Mouse (Mus musculus): ENCODE results near the gene Hunk. TPM values are rescaled to one million over a fixed set of nuclear protein-coding genes. Genes with fewer than 3 reads are reported as not detected.

The Hunk gene
- total RNA-seq, 2 experiments from 2014 or later: 6.0 to 6.1 TPM

Other genes starting within 250 kb of the Hunk start
- 10 to 100 TPM in 1 of 2 experiments, 1 to 10 TPM in 1; 9.7 to 11.0 TPM for gene Tiam1, start 242.2 kb upstream of the Hunk start, total RNA-seq (2021)
- 100 to 1,000 TPM; 299 to 300 TPM for gene Sod1, start 165.3 kb upstream of the Hunk start, total RNA-seq (2021)
- gene Scaf4, start 101.5 kb upstream of the Hunk start, total RNA-seq (2021): 10 to 100 TPM; 20.0 to 24.8 TPM

Data from gastrocnemius, postnatal 10 days (tissue).